Mouse (Mus musculus): ENCODE data around the gene Pou2f1.

- TF ChIP-seq CTCF (IDR thresholded peaks at IDR 0.05; ENCODE audit: borderline replicate concordance, extremely low read depth, insufficient read depth, insufficient read length) (no peak), POLR2A (IDR thresholded peaks at IDR 0.05; ENCODE audit: borderline replicate concordance, extremely low read depth, insufficient read depth, insufficient read length, poor library complexity, severe bottlenecking) (no peak)
These were observed 153.6 kb downstream of the Pou2f1 start for GRCm38 (mm10) chr1:165848881-165849280.
